Mouse (Mus musculus) spleen, postnatal 10 days (tissue): ENCODE data around the gene Cox20.

Source experiments
- DNase-seq, 2 experiments: peaks; one replicate each; pipeline ENCODE4 v3.0.0; 2021 to 2022; ENCODE audit warnings: low spot score in 2 of 2

Cox20 gene

DNA sequence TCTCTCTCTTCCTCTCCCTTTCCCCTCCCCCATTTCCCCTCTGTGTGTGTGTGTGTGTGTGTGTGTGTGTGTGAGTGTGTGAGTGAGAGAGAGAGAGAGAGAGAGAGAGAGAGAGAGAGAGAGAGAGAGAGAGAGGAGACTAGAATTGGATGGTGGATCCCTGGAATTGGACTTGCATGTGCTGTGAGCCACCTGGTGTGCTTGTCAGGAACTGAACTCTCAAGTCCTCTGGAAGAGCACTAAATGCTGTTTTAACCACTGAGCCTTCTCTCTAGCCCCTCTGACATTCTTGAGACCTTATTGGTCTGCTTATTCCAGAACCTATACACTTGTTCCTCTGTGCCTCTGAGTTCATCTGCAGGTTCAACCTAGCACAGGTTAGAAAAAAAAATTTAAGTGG lies 32.7 kb downstream of the Cox20 start:
- DNase-seq = no peak

DNA sequence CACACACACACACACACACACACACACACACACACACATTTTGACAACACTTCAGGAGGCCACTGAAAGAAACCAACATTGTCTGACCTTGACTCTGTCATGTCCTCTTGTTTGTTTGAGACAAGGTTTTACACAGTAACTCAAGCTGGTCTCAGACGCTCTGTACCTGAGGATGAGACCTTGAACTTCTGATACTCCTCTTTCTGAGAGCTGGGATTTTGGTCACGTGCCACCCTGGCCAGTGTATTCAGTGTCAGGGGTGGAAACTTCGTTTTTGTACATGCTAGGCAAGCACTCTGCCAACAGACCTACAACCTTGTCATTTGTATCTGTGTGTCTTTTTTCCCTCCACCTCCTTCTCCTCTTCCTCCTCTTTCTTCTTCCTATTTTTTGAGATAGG lies 35.6 kb downstream of the Cox20 start:
- DNase-seq = no peak

GRCm38 (mm10) chr1:178357776-178358710 lies 39.1 kb downstream of the Cox20 start:
- no peak for DNase-seq

DNA sequence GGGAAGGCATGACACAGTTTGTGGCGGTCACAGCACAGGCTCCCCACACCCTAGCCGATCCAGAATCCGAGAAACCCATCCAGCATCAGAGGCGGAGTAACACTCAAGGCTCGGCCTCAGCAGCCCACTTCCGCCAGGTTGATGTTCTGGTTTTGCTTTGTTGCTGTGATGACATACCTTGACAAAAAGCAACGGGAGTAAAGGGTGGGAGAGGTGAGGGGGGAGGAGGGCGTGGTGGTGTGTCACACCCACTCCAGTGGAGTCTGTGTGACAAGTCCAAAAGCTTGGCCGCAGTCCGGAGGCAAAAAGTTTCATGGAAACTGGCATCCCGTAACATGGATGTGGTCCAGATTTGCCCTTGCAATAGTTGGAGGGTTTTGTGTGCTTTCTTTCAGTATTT lies 41.3 kb downstream of the Cox20 start:
- DNase-seq = no peak

DNA sequence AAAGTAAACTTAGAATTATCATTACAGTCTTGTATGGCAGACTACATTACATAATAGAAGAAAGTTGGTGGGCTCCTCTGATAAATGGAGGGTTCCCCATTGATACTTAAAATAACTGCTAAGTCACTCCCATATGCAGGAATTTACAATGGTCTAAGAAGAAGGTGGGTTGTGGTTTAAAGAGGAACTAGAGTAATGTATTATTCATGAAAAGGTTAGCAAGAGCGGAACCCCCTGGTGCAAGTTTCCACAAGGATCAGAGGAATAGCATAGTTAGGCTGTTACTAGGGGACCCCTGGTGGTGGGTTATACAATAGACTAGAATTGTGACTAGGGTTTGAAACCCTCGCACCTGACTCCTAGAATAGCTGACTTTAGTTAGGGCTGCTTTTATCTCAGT lies 41.8 kb downstream of the Cox20 start:
- no peak for DNase-seq

DNA sequence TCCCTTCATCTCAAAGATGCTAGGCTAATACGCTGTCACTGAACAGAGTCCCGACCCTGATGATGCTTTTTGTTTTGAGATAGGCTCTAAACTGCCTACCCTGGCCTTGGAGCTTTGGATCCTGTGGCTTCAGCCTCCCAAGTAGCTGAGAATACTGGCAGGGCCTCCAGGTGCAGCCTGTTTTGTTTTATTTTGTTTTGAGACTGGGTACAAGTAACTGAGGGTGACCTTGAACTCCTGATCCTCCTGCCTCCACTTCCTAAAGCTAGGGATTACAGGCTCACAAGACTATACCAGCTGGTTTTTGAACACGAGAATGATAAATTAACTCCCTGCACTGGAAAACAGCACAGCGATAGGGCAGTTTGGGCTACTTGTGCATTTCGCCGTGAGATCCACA lies 46.2 kb downstream of the Cox20 start:
- no peak for DNase-seq

DNA sequence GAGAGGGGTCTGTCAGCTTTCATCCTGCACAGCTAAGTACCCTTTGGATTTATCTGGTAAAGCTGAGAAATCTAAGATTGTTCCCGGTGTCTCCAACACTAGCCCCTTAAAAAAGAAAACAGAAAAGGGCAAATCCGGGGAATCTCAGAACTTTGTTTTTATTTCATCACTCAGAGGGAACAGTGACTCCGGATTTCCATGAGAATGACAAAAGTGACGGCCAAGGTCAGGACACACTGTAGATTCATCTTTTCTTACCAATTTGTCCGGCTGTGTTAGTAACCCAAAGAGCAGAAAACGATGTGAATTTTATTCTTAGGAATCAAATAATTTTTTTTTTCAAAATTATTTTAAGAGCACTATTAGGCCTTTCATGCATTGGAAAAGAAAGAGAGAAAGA lies 49.2 kb downstream of the Cox20 start:
- DNase-seq = no peak

DNA sequence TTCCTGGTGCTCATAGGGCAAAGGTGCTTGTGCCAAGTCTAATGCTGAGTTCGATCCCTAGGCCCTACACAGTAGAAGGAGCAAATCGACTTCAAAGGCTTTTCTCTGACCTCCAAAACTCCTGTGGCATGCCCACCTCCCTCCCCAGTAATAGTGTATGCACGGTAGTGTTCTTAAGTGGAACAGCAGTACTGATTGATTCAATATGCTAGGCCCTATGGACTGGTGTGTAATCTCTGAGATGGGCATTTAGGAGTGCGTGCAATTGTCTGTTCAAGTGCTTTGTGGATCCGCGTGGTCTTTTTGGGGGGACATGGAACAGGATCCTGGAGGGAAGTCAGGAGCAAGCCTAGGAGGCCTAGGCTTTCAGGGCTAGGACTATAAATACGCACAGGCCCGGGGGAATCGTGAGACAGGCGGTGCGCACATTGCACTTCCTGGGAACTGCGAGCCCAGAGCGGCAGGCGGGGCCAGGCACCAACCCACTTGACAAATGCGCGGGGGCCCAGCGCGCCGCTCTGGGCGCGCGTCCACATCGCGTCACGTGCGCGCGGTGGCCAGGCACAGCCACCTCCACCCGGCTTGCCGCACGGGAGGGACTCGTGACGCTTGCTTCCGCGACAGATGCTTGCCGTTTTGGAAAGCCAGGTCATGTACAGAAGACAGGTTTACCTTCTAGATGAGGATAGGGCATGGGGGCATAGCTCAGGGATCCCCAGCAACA lies 49.8 kb downstream of the Cox20 start:
- DNase-seq = peak; percentile 67 to 88

- DNase-seq = peak; percentile 30 to 49
Observed at GRCm38 (mm10) chr1:178369272-178369651, 50.3 kb downstream of the Cox20 start.
